Mouse (Mus musculus) spleen, adult 2 months (tissue): ENCODE data around the gene Il2ra. TPM values are rescaled to one million over a fixed set of nuclear protein-coding genes. Genes with fewer than 3 reads are reported as not detected.
A peak's percentile ranks its signal among the peaks of the same experiment; 100 is the strongest.

ENCODE experiments used
- DNase-seq, 2 experiments: peaks; one replicate each; pipeline versions ENCODE4 v3.0.0 to v3.0.0-alpha.2; 2012 to 2021; ENCODE audit warnings: low spot score in 2 of 2, low read depth in 1 of 2
- H3K27ac ChIP-seq: fragments of 200-500 bp; 2 replicates; pipeline ENCODE4 v1.5.1; 2012; ENCODE audit warnings: low read length, inconsistent platforms; ENCODE audit not compliant: insufficient read depth
- H3K27me3 ChIP-seq: fragments of 200-500 bp; 2 replicates; pipeline ENCODE4 v1.6.1; 2012; ENCODE audit warnings: mild to moderate bottlenecking, moderate library complexity, low read length, inconsistent platforms; ENCODE audit not compliant: control insufficient read depth, insufficient read depth
- H3K36me3 ChIP-seq: fragments of 200-500 bp; 2 replicates; pipeline ENCODE4 v1.6.1; 2012; ENCODE audit warnings: mild to moderate bottlenecking, low read length, inconsistent platforms; ENCODE audit not compliant: control insufficient read depth, insufficient read depth
- H3K4me1 ChIP-seq: fragments of 200-500 bp; 2 replicates; pipeline ENCODE4 v1.6.1; 2011; ENCODE audit warnings: inconsistent platforms; ENCODE audit not compliant: control insufficient read depth, insufficient read depth, insufficient read length
- H3K4me3 ChIP-seq: fragments of 200-500 bp; 2 replicates; pipeline ENCODE4 v1.5.1; 2011; ENCODE audit warnings: mild to moderate bottlenecking, inconsistent platforms; ENCODE audit not compliant: insufficient read depth, insufficient read length; ENCODE audit errors: extremely low read depth
- CTCF ChIP-seq: fragments of 200-500 bp; IDR thresholded peaks from 2 replicates; pipeline ENCODE4 v1.5.1; 2011; ENCODE audit warnings: mild to moderate bottlenecking, inconsistent platforms; ENCODE audit not compliant: insufficient read depth, insufficient read length, insufficient replicate concordance; ENCODE audit errors: extremely low read depth
- POLR2A ChIP-seq: fragments of 200-500 bp; IDR thresholded peaks from 2 replicates; pipeline ENCODE4 v1.6.1; 2011; ENCODE audit warnings: low read depth, low read length, inconsistent platforms
- WGBS: fragments of 180-500 bp; shearing (Covaris S2); methylation state at CpG from one replicate; pipeline ENCODE4 v1.1.7; 2018; 5-methylcytosine and 5-hydroxymethylcytosine counted together
- polyA plus RNA-seq: library from polyadenylated mRNA; depleted of rRNA; stranded (reverse); fragments of >200 nt; gene quantifications from 2 replicates; pipeline ENCODE4 v1.2.3, GENCODE M21; 2012

The Il2ra gene
- polyA plus RNA-seq, 1 experiment = 1.6 TPM

- 82% methylated on average over 9 of the region's 9 CpGs for WGBS
These were observed 25.8 kb upstream of the Il2ra start for GRCm38 (mm10) chr2:11616846-11617245.

GRCm38 (mm10) chr2:11619598-11619997, 23.0 kb upstream of the Il2ra start:
- no peaks in the 10 kb centered on the region for H3K27me3 ChIP-seq
- no peaks in the 10 kb centered on the region; the same call in 1 of the 2 replicates for H3K4me1 ChIP-seq
- no peak for DNase-seq
- H3K36me3 ChIP-seq = no peaks in the 10 kb centered on the region
- no peak overlapping the region for H3K27ac ChIP-seq
- 58% methylated on average over 2 of the region's 2 CpGs for WGBS
- TF ChIP-seq CTCF = no peak
- no peak for TF ChIP-seq POLR2A
- H3K4me3 ChIP-seq = no peak overlapping the region

More at GRCm38 (mm10) chr2:11616846-11617245, 25.8 kb upstream of the Il2ra start:
- Histone ChIP-seq H3K27ac (no peak overlapping the region), H3K4me1 (no peaks in the 10 kb centered on the region), H3K36me3 (no peaks in the 10 kb centered on the region), H3K4me3 (no peak overlapping the region), H3K27me3 (no peaks in the 10 kb centered on the region)
- no peak for DNase-seq
- no peak for TF ChIP-seq POLR2A
- no peak for TF ChIP-seq CTCF

- Histone ChIP-seq H3K27me3 (no peaks in the 10 kb centered on the region), H3K4me3 (no peak overlapping the region), H3K27ac (no peak overlapping the region), H3K4me1 (no peaks in the 10 kb centered on the region; the same call in 1 of the 2 replicates), H3K36me3 (no peaks in the 10 kb centered on the region)
- TF ChIP-seq CTCF (no peak), POLR2A (no peak)
- no peak for DNase-seq
- 38% methylated on average over 8 of the region's 8 CpGs for WGBS
These were observed 19.4 kb upstream of the Il2ra start for GRCm38 (mm10) chr2:11623173-11623572.

- no peak overlapping the region for H3K27ac ChIP-seq
- H3K27me3 ChIP-seq = no peaks in the 10 kb centered on the region
- DNase-seq = no peak
- H3K36me3 ChIP-seq = no peaks in the 10 kb centered on the region
- no peaks in the 10 kb centered on the region; the same call in 1 of the 2 replicates for H3K4me1 ChIP-seq
- no peak for TF ChIP-seq CTCF
- no peak for TF ChIP-seq POLR2A
- no peak overlapping the region for H3K4me3 ChIP-seq
- WGBS = 92% methylated on average over 2 of the region's 2 CpGs
These were observed 18.9 kb upstream of the Il2ra start for GRCm38 (mm10) chr2:11623726-11624125.

- 93% methylated on average over 5 of the region's 5 CpGs for WGBS
- Histone ChIP-seq H3K27me3 (no peaks in the 10 kb centered on the region), H3K4me1 (no peaks in the 10 kb centered on the region; the same call in 1 of the 2 replicates), H3K36me3 (no peaks in the 10 kb centered on the region), H3K4me3 (no peak within 1 kb of the TSS), H3K27ac (no peak within 1 kb of the TSS)
- TF ChIP-seq CTCF = no peak
- TF ChIP-seq POLR2A = no peak
- no peak for DNase-seq
These were observed 16.7 kb upstream of the Il2ra start, which contains the start of gene Gm17490 for GRCm38 (mm10) chr2:11625890-11626289. TSS of gene Gm17490 (minus strand) at chr2:11626264.

- Histone ChIP-seq H3K27me3 (no peaks in the 10 kb centered on the region), H3K4me3 (no peak overlapping the region), H3K36me3 (no peaks in the 10 kb centered on the region), H3K27ac (peak overlapping the region; percentile 81), H3K4me1 (peaks cover 22% of the 10 kb centered on the region)
- WGBS = 65% methylated on average over 6 of the region's 6 CpGs
- TF ChIP-seq POLR2A (no peak), CTCF (no peak)
- DNase-seq = no peak
These were observed 7.6 kb upstream of the Il2ra start for GRCm38 (mm10) chr2:11635035-11635434.

GRCm38 (mm10) chr2:11635471-11636137, 7.0 kb upstream of the Il2ra start:
- 12% methylated on average over 5 of the region's 5 CpGs for WGBS
- Histone ChIP-seq H3K27me3 (no peaks in the 10 kb centered on the region), H3K4me3 (no peak overlapping the region), H3K4me1 (peaks cover 22% of the 10 kb centered on the region), H3K27ac (peak overlapping the region; percentile 81), H3K36me3 (no peaks in the 10 kb centered on the region)
- TF ChIP-seq CTCF (no peak), POLR2A (no peak)
- DNase-seq = peak in 1 of 2 experiments; percentile 21
